Mouse (Mus musculus) adrenal gland, postnatal 4 days (tissue): ENCODE results near the gene Gtpbp1. TPM values are rescaled to one million over a fixed set of nuclear protein-coding genes. Genes with fewer than 3 reads are reported as not detected.

Source experiments
- total RNA-seq, 2 experiments: library from RNA; stranded (reverse); gene quantifications; 2 replicates each; pipeline ENCODE4 v1.2.3; 2021

The Gtpbp1 gene
- total RNA-seq, 2 experiments from 2014 or later: 32.4 to 37.0 TPM

Other genes starting within 250 kb of the Gtpbp1 start
- 100 to 1,000 TPM; 108 to 111 TPM for gene Csnk1e, start 235.3 kb upstream of the Gtpbp1 start, total RNA-seq
- under 1 TPM; 0.22 to 0.28 TPM for gene Kcnj4, start 185.6 kb upstream of the Gtpbp1 start, total RNA-seq
- gene Kdelr3, start 174.4 kb upstream of the Gtpbp1 start, total RNA-seq: 10 to 100 TPM; 13.0 to 13.2 TPM
- gene Ddx17, start 144.1 kb upstream of the Gtpbp1 start, total RNA-seq: 100 to 1,000 TPM; 457 to 487 TPM
- 1 to 10 TPM; 5.1 to 5.7 TPM for gene Dmc1, start 85.7 kb upstream of the Gtpbp1 start, total RNA-seq
- 1 to 10 TPM; 5.3 to 5.6 TPM for gene Fam227a, start 31.9 kb upstream of the Gtpbp1 start, total RNA-seq
- gene Cby1, start 31.6 kb upstream of the Gtpbp1 start, total RNA-seq: 10 to 100 TPM; 27.4 to 32.6 TPM
- gene Tomm22, start 20.0 kb upstream of the Gtpbp1 start, total RNA-seq: 100 to 1,000 TPM; 150 to 153 TPM
- 10 to 100 TPM; 29.3 to 33.5 TPM for gene Josd1, start 2.9 kb upstream of the Gtpbp1 start, total RNA-seq
- 10 to 100 TPM; 53.3 to 56.7 TPM for gene Sun2, start 51.7 kb downstream of the Gtpbp1 start, total RNA-seq
- 10 to 100 TPM; 25.3 to 25.6 TPM for gene Dnal4, start 87.0 kb downstream of the Gtpbp1 start, total RNA-seq
- 10 to 100 TPM; 17.2 to 17.3 TPM for gene Nptxr, start 113.9 kb downstream of the Gtpbp1 start, total RNA-seq
- gene Npcd, start 143.4 kb downstream of the Gtpbp1 start, total RNA-seq: 1 to 10 TPM; 3.7 to 4.2 TPM
- 100 to 1,000 TPM; 105 TPM for gene Cbx6, start 143.8 kb downstream of the Gtpbp1 start, total RNA-seq
- 10 to 100 TPM; 28.4 to 33.4 TPM for gene Apobec3, start 200.8 kb downstream of the Gtpbp1 start, total RNA-seq